Mouse (Mus musculus) lung, embryonic 14.5 days (tissue): ENCODE data around the gene Adnp. TPM values are rescaled to one million over a fixed set of nuclear protein-coding genes. Genes with fewer than 3 reads are reported as not detected.
A peak's percentile ranks its signal among the peaks of the same experiment; 100 is the strongest.

ENCODE experiments used
- ATAC-seq: fragments of 200-750 bp; cut with Nextera tagmentation; 2 replicates; pipeline ENCODE4 v1.8.0; 2017; ENCODE audit warnings: mild to moderate bottlenecking, moderate TSS enrichment, moderate library complexity; ENCODE audit not compliant: insufficient read depth
- DNase-seq: peaks from one replicate; pipeline ENCODE4 v3.0.0-alpha.2; 2015
- H3K27ac ChIP-seq: fragments of 300-500 bp; sonication (generic); 2 replicates; pipeline ENCODE4 v1.5.1; 2014; ENCODE audit warnings: low read depth, mild to moderate bottlenecking, moderate library complexity
- H3K27me3 ChIP-seq: fragments of 300-500 bp; sonication (generic); 2 replicates; pipeline ENCODE4 v1.6.1; 2014; ENCODE audit warnings: low read length, control low read depth; ENCODE audit not compliant: insufficient read depth
- H3K36me3 ChIP-seq: fragments of 300-500 bp; sonication (generic); 2 replicates; pipeline ENCODE4 v1.6.1; 2014; ENCODE audit warnings: control low read depth; ENCODE audit not compliant: insufficient read depth
- H3K4me1 ChIP-seq: fragments of 300-500 bp; sonication (generic); 2 replicates; pipeline ENCODE4 v1.6.1; 2014; ENCODE audit warnings: antibody characterized with exemption, control low read depth; ENCODE audit not compliant: insufficient read depth
- H3K4me2 ChIP-seq: fragments of 300-500 bp; sonication (generic); 2 replicates; pipeline ENCODE4 v1.6.1; 2014; ENCODE audit warnings: mild to moderate bottlenecking
- H3K4me3 ChIP-seq: fragments of 300-500 bp; sonication (generic); 2 replicates; pipeline ENCODE4 v1.5.1; 2014; ENCODE audit warnings: low read depth, low read length
- H3K9ac ChIP-seq: fragments of 300-500 bp; sonication (generic); 2 replicates; pipeline ENCODE4 v1.6.1; 2014
- H3K9me3 ChIP-seq: fragments of 300-500 bp; sonication (generic); 2 replicates; pipeline ENCODE4 v1.6.1; 2016; ENCODE audit warnings: low read depth, low read length, control low read depth
- CTCF ChIP-seq: IDR thresholded peaks from 2 replicates; pipeline ENCODE4 v1.5.1; 2016; ENCODE audit warnings: antibody characterized with exemption, low read depth
- WGBS: fragments of 180-500 bp; shearing (Covaris S2); extraction: QIAGEN DNeasy Blood & Tissue Kit; methylation state at CpG from one replicate; pipeline ENCODE4 v1.1.7; 2014; 5-methylcytosine and 5-hydroxymethylcytosine counted together
- polyA plus RNA-seq: library from polyadenylated mRNA; unstranded; fragments of >200 nt; fragmentation: Nextera tagmentation; extraction: Ambion mirVana; gene quantifications from 2 replicates; pipeline ENCODE4 v1.2.1, GENCODE M21; 2014

The Adnp gene
- polyA plus RNA-seq, 1 experiment from 2014 or later: 16.2 TPM

GRCm38 (mm10) chr2:168248167-168248855 is 41.4 kb upstream of the Adnp start:
- Histone ChIP-seq H3K9ac (no peak overlapping the region), H3K36me3 (no peaks in the 10 kb centered on the region), H3K4me3 (no peak overlapping the region), H3K27me3 (no peaks in the 10 kb centered on the region), H3K4me2 (no peak overlapping the region), H3K27ac (no peak overlapping the region), H3K4me1 (no peaks in the 10 kb centered on the region), H3K9me3 (no peaks in the 10 kb centered on the region)
- ATAC-seq: no peak
- 67% methylated on average over 8 of the region's 8 CpGs for WGBS
- DNase-seq: no peak
- TF ChIP-seq CTCF: no peak

GRCm38 (mm10) chr2:168245571-168245970 is 38.7 kb upstream of the Adnp start:
- Histone ChIP-seq H3K27ac (no peak overlapping the region), H3K4me2 (no peak overlapping the region), H3K27me3 (no peaks in the 10 kb centered on the region), H3K36me3 (no peaks in the 10 kb centered on the region), H3K4me1 (no peaks in the 10 kb centered on the region), H3K4me3 (no peak overlapping the region), H3K9me3 (no peaks in the 10 kb centered on the region), H3K9ac (no peak overlapping the region)
- WGBS: 36% methylated on average over 8 of the region's 8 CpGs
- no peak for TF ChIP-seq CTCF
- no peak for DNase-seq
- ATAC-seq: no peak

- no peaks in the 10 kb centered on the region for H3K36me3 ChIP-seq
- WGBS: 76% methylated on average over 4 of the region's 4 CpGs
- H3K9ac ChIP-seq: no peak overlapping the region
- H3K4me3 ChIP-seq: no peak overlapping the region
- no peaks in the 10 kb centered on the region for H3K27me3 ChIP-seq
- ATAC-seq (no peak), DNase-seq (no peak)
- H3K4me1 ChIP-seq: no peaks in the 10 kb centered on the region
- no peaks in the 10 kb centered on the region for H3K9me3 ChIP-seq
- no peak overlapping the region for H3K4me2 ChIP-seq
- H3K27ac ChIP-seq: no peak overlapping the region
- TF ChIP-seq CTCF: no peak
Observed at GRCm38 (mm10) chr2:168243278-168243677, 36.4 kb upstream of the Adnp start.

- H3K27me3 ChIP-seq: no peaks in the 10 kb centered on the region
- H3K9me3 ChIP-seq: no peaks in the 10 kb centered on the region
- H3K36me3 ChIP-seq: no peaks in the 10 kb centered on the region
- H3K4me2 ChIP-seq: no peak overlapping the region
- H3K4me1 ChIP-seq: no peaks in the 10 kb centered on the region
- TF ChIP-seq CTCF: no peak
- peak; percentile 41; the same call in 1 of the 2 replicates for ATAC-seq
- H3K9ac ChIP-seq: no peak overlapping the region
- peak; percentile 5 for DNase-seq
- H3K27ac ChIP-seq: no peak overlapping the region
- no peak overlapping the region for H3K4me3 ChIP-seq
Observed at GRCm38 (mm10) chr2:168242841-168243240, 35.9 kb upstream of the Adnp start.

GRCm38 (mm10) chr2:168238335-168238734 is 31.4 kb upstream of the Adnp start:
- ATAC-seq: no peak
- WGBS: 89% methylated on average over 4 of the region's 4 CpGs
- no peak for TF ChIP-seq CTCF

GRCm38 (mm10) chr2:168233286-168233685 is 26.4 kb upstream of the Adnp start:
- 81% methylated on average over 5 of the region's 5 CpGs for WGBS
- H3K27me3 ChIP-seq: no peaks in the 10 kb centered on the region
- ATAC-seq: no peak

More at GRCm38 (mm10) chr2:168238335-168238734, 31.4 kb upstream of the Adnp start:
- H3K4me1 ChIP-seq: no peaks in the 10 kb centered on the region
- no peak overlapping the region for H3K27ac ChIP-seq
- no peak for DNase-seq
- no peak overlapping the region for H3K4me2 ChIP-seq
- H3K36me3 ChIP-seq: peaks cover 10% of the 10 kb centered on the region; the same call in 1 of the 2 replicates
- H3K4me3 ChIP-seq: no peak overlapping the region
- no peaks in the 10 kb centered on the region for H3K27me3 ChIP-seq
- no peak overlapping the region for H3K9ac ChIP-seq
- no peaks in the 10 kb centered on the region for H3K9me3 ChIP-seq

GRCm38 (mm10) chr2:168231471-168231829 is 24.5 kb upstream of the Adnp start:
- Histone ChIP-seq H3K4me3 (peak overlapping the region; percentile 100), H3K9me3 (no peaks in the 10 kb centered on the region), H3K9ac (peak overlapping the region; percentile 92), H3K36me3 (peaks cover 38% of the 10 kb centered on the region), H3K4me2 (peak overlapping the region; percentile 99), H3K4me1 (peaks cover 14% of the 10 kb centered on the region; the same call in 1 of the 2 replicates), H3K27ac (no peak overlapping the region), H3K27me3 (no peaks in the 10 kb centered on the region)
- TF ChIP-seq CTCF: no peak
- no peak for DNase-seq
- 50% methylated on average over 33 of the region's 33 CpGs for WGBS
- ATAC-seq: no peak

More at GRCm38 (mm10) chr2:168233286-168233685, 26.4 kb upstream of the Adnp start:
- peaks cover 28% of the 10 kb centered on the region; the same call in 1 of the 2 replicates for H3K36me3 ChIP-seq
- no peak for TF ChIP-seq CTCF
- no peak overlapping the region for H3K4me3 ChIP-seq
- H3K9me3 ChIP-seq: no peaks in the 10 kb centered on the region
- no peak overlapping the region for H3K27ac ChIP-seq
- no peak overlapping the region for H3K4me2 ChIP-seq
- H3K4me1 ChIP-seq: peaks cover 14% of the 10 kb centered on the region; the same call in 1 of the 2 replicates
- no peak for DNase-seq
- no peak overlapping the region for H3K9ac ChIP-seq
